Mouse (Mus musculus) kidney, embryonic 15.5 days (tissue): ENCODE measurements around the gene Cxcl2. TPM values are rescaled to one million over a fixed set of nuclear protein-coding genes. Genes with fewer than 3 reads are reported as not detected.

Experiments used
- ATAC-seq: fragments of 200-750 bp; cut with Nextera tagmentation; replicated peaks from 2 replicates; pipeline ENCODE4 v1.8.0; 2017; ENCODE audit warnings: moderate TSS enrichment; ENCODE audit not compliant: low FRiP score
- H3K27ac ChIP-seq: fragments of 300-500 bp; sonication (generic); 2 replicates; pipeline ENCODE4 v1.5.1; 2015; ENCODE audit warnings: mild to moderate bottlenecking, inconsistent platforms
- H3K27me3 ChIP-seq: fragments of 300-500 bp; sonication (generic); 2 replicates; pipeline ENCODE4 v1.6.1; 2015; ENCODE audit warnings: inconsistent platforms
- H3K36me3 ChIP-seq: fragments of 300-500 bp; sonication (generic); 2 replicates; pipeline ENCODE4 v1.6.1; 2015; ENCODE audit warnings: inconsistent platforms
- H3K4me1 ChIP-seq: fragments of 300-500 bp; sonication (generic); 2 replicates; pipeline ENCODE4 v1.6.1; 2015; ENCODE audit warnings: inconsistent platforms
- H3K4me2 ChIP-seq: fragments of 300-500 bp; sonication (generic); 2 replicates; pipeline ENCODE4 v1.6.1; 2015; ENCODE audit warnings: moderate library complexity, mild to moderate bottlenecking, inconsistent platforms
- H3K4me3 ChIP-seq: fragments of 300-500 bp; sonication (generic); replicated peaks from 2 replicates; pipeline ENCODE4 v1.5.1; 2015; ENCODE audit warnings: mild to moderate bottlenecking, inconsistent platforms
- H3K9ac ChIP-seq: fragments of 300-500 bp; sonication (generic); 2 replicates; pipeline ENCODE4 v1.6.1; 2015; ENCODE audit warnings: mild to moderate bottlenecking, inconsistent platforms
- H3K9me3 ChIP-seq: fragments of 300-500 bp; sonication (generic); replicated peaks from 2 replicates; pipeline ENCODE4 v1.6.1; 2016; ENCODE audit warnings: inconsistent platforms
- WGBS: fragments of 180-500 bp; shearing (Covaris S2); methylation state at CpG from one replicate; pipeline ENCODE4 v1.1.7; 2015; ENCODE audit warnings: mixed read lengths; 5-methylcytosine and 5-hydroxymethylcytosine counted together
- polyA plus RNA-seq: library from polyadenylated mRNA; unstranded; fragments of >200 nt; fragmentation: Nextera tagmentation; extraction: Ambion mirVana; gene quantifications from 2 replicates; pipeline ENCODE4 v1.2.1, GENCODE M21; 2015

Cxcl2 gene
- polyA plus RNA-seq, 1 experiment from 2014 or later: not detected

- H3K9me3 ChIP-seq: no peaks in the 10 kb centered on the region
- H3K27ac ChIP-seq: no peak overlapping the region
- WGBS: 80% methylated on average over 3 of the region's 3 CpGs
- H3K4me3 ChIP-seq: no peak overlapping the region
- no peak for ATAC-seq
- no peak overlapping the region for H3K4me2 ChIP-seq
- no peaks in the 10 kb centered on the region for H3K27me3 ChIP-seq
- no peaks in the 10 kb centered on the region for H3K36me3 ChIP-seq
- no peak overlapping the region for H3K9ac ChIP-seq
- H3K4me1 ChIP-seq: no peaks in the 10 kb centered on the region
Observed at GRCm38 (mm10) chr5:90879307-90880014, 24.2 kb upstream of the Cxcl2 start.

- no peak overlapping the region for H3K4me2 ChIP-seq
- no peaks in the 10 kb centered on the region for H3K36me3 ChIP-seq
- H3K9me3 ChIP-seq: no peaks in the 10 kb centered on the region
- no peak overlapping the region for H3K9ac ChIP-seq
- no peak overlapping the region for H3K4me3 ChIP-seq
- no peaks in the 10 kb centered on the region for H3K4me1 ChIP-seq
- ATAC-seq: peak; percentile 87
- WGBS: 42% methylated on average over 7 of the region's 7 CpGs
- no peaks in the 10 kb centered on the region for H3K27me3 ChIP-seq
- H3K27ac ChIP-seq: 0 out of 2 replicates have a peak overlapping the region, but pooled peaks have one; percentile 38
Observed at GRCm38 (mm10) chr5:90880335-90880850, 23.3 kb upstream of the Cxcl2 start.

DNA sequence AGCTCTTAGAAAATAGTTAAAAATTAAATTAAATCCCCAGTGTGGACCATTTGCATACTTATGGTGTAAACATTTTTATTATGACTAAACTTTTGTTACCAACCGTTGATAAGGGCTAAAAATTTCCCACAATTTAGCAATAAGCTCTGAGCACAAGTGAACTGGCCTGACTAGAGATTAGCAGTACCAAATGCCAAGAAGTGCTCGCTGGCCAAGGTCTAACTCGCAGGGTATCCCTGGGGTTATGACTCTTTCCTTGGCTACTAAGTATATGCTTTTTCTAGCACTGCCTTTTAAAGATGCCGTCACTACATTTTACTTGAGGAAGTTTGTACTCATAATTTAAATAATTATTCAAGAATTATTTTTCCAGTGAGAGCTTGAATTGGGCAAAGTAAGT lies 22.6 kb upstream of the Cxcl2 start:
- Histone ChIP-seq H3K9me3 (no peaks in the 10 kb centered on the region), H3K4me3 (no peak overlapping the region), H3K27ac (0 out of 2 replicates have a peak overlapping the region, but pooled peaks have one; percentile 38), H3K4me2 (no peak overlapping the region), H3K9ac (no peak overlapping the region), H3K36me3 (no peaks in the 10 kb centered on the region), H3K27me3 (no peaks in the 10 kb centered on the region), H3K4me1 (no peaks in the 10 kb centered on the region)
- ATAC-seq: no peak
- 86% methylated on average over 4 of the region's 4 CpGs for WGBS

DNA sequence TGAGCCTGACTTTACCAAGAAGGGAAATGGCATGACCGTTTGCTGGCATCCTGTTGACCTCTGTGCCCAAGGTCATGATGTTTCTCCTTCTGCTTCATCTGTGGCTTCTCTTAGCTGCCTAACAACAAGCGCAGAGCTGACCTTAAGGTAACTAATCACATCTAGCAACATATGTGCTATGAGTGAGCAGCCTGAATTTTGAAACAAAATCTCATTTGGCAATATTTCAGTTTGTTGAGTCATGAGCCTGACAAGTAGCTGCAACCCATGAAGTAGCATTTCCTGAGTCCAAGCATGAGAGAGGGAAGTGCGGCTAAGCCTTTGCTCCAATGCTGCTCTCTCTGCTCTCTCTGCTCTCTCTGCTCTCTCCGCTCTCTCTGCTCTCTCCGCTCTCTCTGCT lies 22.0 kb upstream of the Cxcl2 start:
- ATAC-seq: no peak
- no peaks in the 10 kb centered on the region for H3K4me1 ChIP-seq
- H3K4me2 ChIP-seq: no peak overlapping the region
- H3K9ac ChIP-seq: no peak overlapping the region
- H3K9me3 ChIP-seq: no peaks in the 10 kb centered on the region
- no peak overlapping the region for H3K4me3 ChIP-seq
- no peaks in the 10 kb centered on the region for H3K36me3 ChIP-seq
- H3K27me3 ChIP-seq: no peaks in the 10 kb centered on the region
- 87% methylated on average over 5 of the region's 5 CpGs for WGBS
- no peak overlapping the region for H3K27ac ChIP-seq

- no peaks in the 10 kb centered on the region for H3K27me3 ChIP-seq
Observed at GRCm38 (mm10) chr5:90882146-90882545, 21.5 kb upstream of the Cxcl2 start.

DNA sequence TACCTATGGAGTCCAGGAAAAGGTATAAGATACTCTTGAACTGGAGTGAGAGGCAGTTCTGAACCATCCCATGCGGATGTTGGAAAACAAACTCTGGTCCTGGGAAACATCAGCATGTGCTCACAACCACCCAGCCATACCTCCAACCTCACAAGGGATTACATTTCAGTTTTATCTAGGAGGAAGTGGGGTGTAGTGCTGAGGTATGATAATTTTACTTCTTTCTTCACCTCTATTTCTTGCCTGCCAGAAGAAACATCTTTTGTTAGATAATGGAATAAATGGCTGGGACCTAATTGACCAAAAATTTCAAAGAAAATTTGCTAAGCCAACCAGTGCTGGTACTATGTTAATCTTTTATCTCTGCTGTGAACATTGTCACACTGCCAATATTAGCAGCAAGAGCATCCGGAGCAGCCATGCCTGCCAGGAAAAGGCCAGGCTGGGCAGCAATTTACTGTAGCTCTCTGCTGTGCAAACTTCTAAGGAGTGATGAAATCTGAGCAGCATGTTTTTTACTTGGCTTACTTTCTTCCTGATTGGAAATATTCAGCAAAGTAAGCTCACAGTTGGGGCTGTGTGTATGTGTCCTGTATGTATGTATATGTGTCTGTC lies 18.9 kb upstream of the Cxcl2 start:
- no peaks in the 10 kb centered on the region for H3K27me3 ChIP-seq
- no peaks in the 10 kb centered on the region for H3K4me1 ChIP-seq
- no peak overlapping the region for H3K27ac ChIP-seq
- H3K36me3 ChIP-seq: no peaks in the 10 kb centered on the region
- no peaks in the 10 kb centered on the region for H3K9me3 ChIP-seq
- no peak overlapping the region for H3K4me2 ChIP-seq
- WGBS: 52% methylated on average over 2 of the region's 2 CpGs
- no peak overlapping the region for H3K9ac ChIP-seq
- no peak overlapping the region for H3K4me3 ChIP-seq
- ATAC-seq: 0 out of 2 replicates have a peak, but pooled peaks have one; percentile 50

More at GRCm38 (mm10) chr5:90882146-90882545, 21.5 kb upstream of the Cxcl2 start:
- Histone ChIP-seq H3K27ac (no peak overlapping the region), H3K9ac (no peak overlapping the region), H3K4me2 (no peak overlapping the region), H3K4me1 (no peaks in the 10 kb centered on the region), H3K9me3 (no peaks in the 10 kb centered on the region), H3K4me3 (no peak overlapping the region), H3K36me3 (no peaks in the 10 kb centered on the region)
- 87% methylated on average over 5 of the region's 5 CpGs for WGBS
- ATAC-seq: no peak

DNA sequence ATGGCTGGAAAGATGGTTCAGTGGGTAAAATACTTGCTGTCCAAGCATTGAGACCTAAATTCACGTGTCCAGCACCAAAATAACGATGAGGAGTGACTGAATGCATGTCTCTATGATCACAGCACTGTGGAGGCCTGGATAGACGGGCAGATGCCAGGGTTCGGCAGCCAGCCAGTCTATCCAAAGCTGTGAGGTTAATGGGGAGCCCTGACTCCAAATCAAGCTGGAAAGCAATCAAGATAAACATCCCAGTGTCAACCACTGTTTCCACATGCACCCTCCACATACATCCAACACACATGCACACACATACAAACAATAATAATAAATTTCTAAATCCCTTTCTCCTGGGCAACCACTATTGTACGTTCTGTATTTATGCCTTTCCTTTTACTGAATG lies 15.0 kb upstream of the Cxcl2 start:
- WGBS: 75% methylated on average over 5 of the region's 5 CpGs
- Histone ChIP-seq H3K4me1 (peaks cover 11% of the 10 kb centered on the region), H3K27me3 (peaks cover 3% of the 10 kb centered on the region; the same call in 1 of the 2 replicates), H3K36me3 (no peaks in the 10 kb centered on the region), H3K4me2 (no peak overlapping the region), H3K4me3 (no peak overlapping the region), H3K9ac (no peak overlapping the region), H3K9me3 (no peaks in the 10 kb centered on the region), H3K27ac (no peak overlapping the region)
- ATAC-seq: no peak

DNA sequence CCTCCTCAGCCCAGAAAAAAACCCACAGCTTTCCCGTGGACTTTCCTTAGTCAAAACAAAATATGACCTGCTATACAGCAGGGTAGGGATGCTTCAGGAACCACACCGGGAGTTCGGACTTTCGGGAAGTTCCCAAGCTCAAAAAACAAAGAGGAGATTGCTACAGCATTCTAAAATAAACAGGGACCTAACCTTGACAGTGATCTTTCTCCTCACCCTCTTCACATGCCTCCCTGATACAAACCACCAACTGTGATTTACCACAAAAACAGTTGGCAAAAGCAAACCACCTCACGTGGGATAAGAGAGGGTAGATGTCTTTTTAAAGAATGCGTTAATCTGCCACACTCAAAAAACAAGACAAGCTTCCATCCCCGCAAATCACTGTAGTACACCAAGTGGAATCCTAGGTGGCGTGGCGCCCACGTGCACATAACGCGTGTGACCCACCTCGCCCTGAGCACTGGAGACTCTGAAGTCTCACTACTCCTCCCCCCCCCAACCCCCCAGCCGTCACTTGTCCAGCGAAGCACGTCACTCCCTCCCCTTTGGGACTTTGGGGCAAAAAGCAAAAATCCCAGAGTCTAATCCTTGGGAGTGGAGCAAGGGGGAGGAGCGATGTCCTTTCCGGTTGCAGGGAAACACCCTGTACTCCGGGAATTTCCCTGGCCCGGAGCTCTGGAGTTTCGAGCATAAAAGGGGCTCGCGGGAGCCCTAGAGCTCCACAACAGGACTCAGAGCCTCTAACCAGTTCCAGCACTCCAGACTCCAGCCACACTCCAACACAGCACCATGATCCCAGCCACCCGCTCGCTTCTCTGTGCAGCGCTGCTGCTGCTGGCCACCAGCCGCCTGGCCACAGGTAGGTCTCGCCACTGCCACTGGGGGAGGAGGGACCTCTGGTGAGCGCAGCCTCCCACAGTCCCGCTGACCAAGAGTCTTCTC lies 12.9 kb upstream of the Cxcl2 start, which contains the start of gene Cxcl1:
TSS of gene Cxcl1 (plus strand) at position 723 of the 945 bp plus-strand sequence.
- Histone ChIP-seq H3K4me1 (peaks cover 11% of the 10 kb centered on the region), H3K4me3 (peak within 1 kb of the TSS; percentile 53), H3K27ac (0 out of 2 replicates have a peak within 1 kb of the TSS, but pooled peaks have one; percentile 38), H3K9ac (peak within 1 kb of the TSS; percentile 59), H3K27me3 (peaks cover 3% of the 10 kb centered on the region; the same call in 1 of the 2 replicates), H3K36me3 (no peaks in the 10 kb centered on the region), H3K9me3 (no peaks in the 10 kb centered on the region), H3K4me2 (peak within 1 kb of the TSS; percentile 89)
- ATAC-seq: peak; percentile 92
- 4% methylated on average over 30 of the region's 30 CpGs for WGBS

GRCm38 (mm10) chr5:90891464-90891813 lies 12.2 kb upstream of the Cxcl2 start:
- peak overlapping the region; percentile 59 for H3K9ac ChIP-seq
- H3K4me3 ChIP-seq: peak overlapping the region; percentile 53
- H3K27ac ChIP-seq: 0 out of 2 replicates have a peak overlapping the region, but pooled peaks have one; percentile 38
- H3K27me3 ChIP-seq: peaks cover 3% of the 10 kb centered on the region; the same call in 1 of the 2 replicates
- ATAC-seq: no peak; the same call in 1 of the 2 replicates
- peak overlapping the region; percentile 89 for H3K4me2 ChIP-seq
- WGBS: 18% methylated on average over 10 of the region's 10 CpGs
- peaks cover 11% of the 10 kb centered on the region for H3K4me1 ChIP-seq
- no peaks in the 10 kb centered on the region for H3K9me3 ChIP-seq
- H3K36me3 ChIP-seq: no peaks in the 10 kb centered on the region

- H3K9me3 ChIP-seq: no peaks in the 10 kb centered on the region
- peaks cover 3% of the 10 kb centered on the region; the same call in 1 of the 2 replicates for H3K27me3 ChIP-seq
- no peak overlapping the region for H3K4me3 ChIP-seq
- no peaks in the 10 kb centered on the region for H3K36me3 ChIP-seq
- no peak for ATAC-seq
- peaks cover 11% of the 10 kb centered on the region for H3K4me1 ChIP-seq
- H3K4me2 ChIP-seq: no peak overlapping the region
- H3K27ac ChIP-seq: no peak overlapping the region
- H3K9ac ChIP-seq: no peak overlapping the region
- 70% methylated on average over 8 of the region's 8 CpGs for WGBS
Observed at GRCm38 (mm10) chr5:90894231-90894630, 9.4 kb upstream of the Cxcl2 start.

DNA sequence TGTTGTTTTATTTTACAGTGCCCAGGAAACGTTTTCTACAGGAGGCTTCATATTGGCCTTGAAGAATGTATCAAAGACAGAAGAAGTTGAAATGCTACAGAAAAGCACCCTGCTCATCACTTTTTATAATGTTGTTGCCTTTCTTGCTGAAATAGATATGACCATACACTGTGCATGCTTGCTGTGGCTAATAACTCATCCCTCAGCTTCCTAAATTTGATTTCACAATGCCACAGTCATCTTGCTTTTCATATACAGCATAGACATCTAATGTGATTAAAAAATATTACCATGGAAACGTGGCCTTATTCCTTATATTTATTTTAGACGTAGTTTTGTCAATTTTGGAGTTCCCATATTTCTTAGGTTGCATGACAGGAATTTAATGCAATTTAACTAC lies 6.2 kb upstream of the Cxcl2 start:
- H3K27ac ChIP-seq: no peak overlapping the region
- no peaks in the 10 kb centered on the region for H3K9me3 ChIP-seq
- 77% methylated on average over 3 of the region's 3 CpGs for WGBS
- no peak overlapping the region for H3K9ac ChIP-seq
- no peak overlapping the region for H3K4me2 ChIP-seq
- ATAC-seq: no peak
- no peaks in the 10 kb centered on the region for H3K27me3 ChIP-seq
- no peaks in the 10 kb centered on the region for H3K4me1 ChIP-seq
- no peaks in the 10 kb centered on the region for H3K36me3 ChIP-seq
- no peak overlapping the region for H3K4me3 ChIP-seq
